Mouse (Mus musculus): ENCODE data around the gene Ntm. TPM values are rescaled to one million over a fixed set of nuclear protein-coding genes. Genes with fewer than 3 reads are reported as not detected.

Ntm gene
- total and polyA plus RNA-seq, 3 experiments = not detected

DNA sequence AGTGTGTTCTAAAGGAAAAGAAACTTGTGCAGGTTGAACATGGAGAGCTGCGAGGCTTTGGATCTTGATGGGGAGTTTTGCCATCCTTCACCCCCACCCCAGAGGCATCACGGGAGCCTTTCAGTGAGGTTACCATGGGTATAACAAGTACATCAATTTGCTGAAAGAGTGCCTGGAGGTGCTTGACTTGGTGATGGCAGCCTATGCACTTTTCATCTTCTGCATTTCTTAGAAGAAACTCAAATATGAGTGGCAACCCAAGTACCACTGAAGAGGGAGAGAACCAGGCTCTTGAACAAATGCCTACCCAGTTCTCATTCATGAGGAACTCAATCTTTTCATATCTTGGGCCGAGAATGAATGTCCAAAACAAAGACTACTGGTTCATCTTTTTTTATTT lies 186.0 kb downstream of the Ntm start:
- TF ChIP-seq RCOR1 (IDR thresholded peaks at IDR 0.05; ENCODE audit: low read depth, low read length) (no peak), SIN3A (IDR thresholded peaks at IDR 0.05; ENCODE audit: low read length) (no peak), TAL1 (IDR thresholded peaks at IDR 0.05; ENCODE audit: low read length) (no peak), POLR2AphosphoS2 (IDR thresholded peaks at IDR 0.05; ENCODE audit: low read length) (no peak), RAD21 (IDR thresholded peaks at IDR 0.05; ENCODE audit: low read depth, low read length) (no peak)
- H3K79me2 ChIP-seq (ENCODE audit: control insufficient read depth, insufficient read depth, low read length, poor library complexity) = no peaks in the 10 kb centered on the region
- H3K9me3 ChIP-seq (replicated peaks; ENCODE audit: insufficient read depth, low read length) = no peaks in the 10 kb centered on the region
- no peak overlapping the region for H3K9ac ChIP-seq (ENCODE audit: control insufficient read depth, low read depth, low read length, poor library complexity, severe bottlenecking)
- no peaks in the 10 kb centered on the region for H3K36me3 ChIP-seq (ENCODE audit: control insufficient read depth in 1 of 2, insufficient read depth in 2 of 2, low read length in 2 of 2)
- no peak overlapping the region for H3K27ac ChIP-seq (ENCODE audit: control insufficient read depth, low read depth, low read length)
- no peak overlapping the region for H3K4me3 ChIP-seq (ENCODE audit: control insufficient read depth in 1 of 2, insufficient read depth in 1 of 2, low read depth in 2 of 2, low read length in 2 of 2)
- H3K4me1 ChIP-seq (ENCODE audit: control insufficient read depth in 1 of 2, insufficient read depth in 2 of 2, low read length in 2 of 2) = no peaks in the 10 kb centered on the region
- no peaks in the 10 kb centered on the region for H3K27me3 ChIP-seq (ENCODE audit: control insufficient read depth in 1 of 2, insufficient read depth in 2 of 2, low read length in 2 of 2)
- no peak for DNase-seq (ENCODE audit: low read depth, low spot score)

DNA sequence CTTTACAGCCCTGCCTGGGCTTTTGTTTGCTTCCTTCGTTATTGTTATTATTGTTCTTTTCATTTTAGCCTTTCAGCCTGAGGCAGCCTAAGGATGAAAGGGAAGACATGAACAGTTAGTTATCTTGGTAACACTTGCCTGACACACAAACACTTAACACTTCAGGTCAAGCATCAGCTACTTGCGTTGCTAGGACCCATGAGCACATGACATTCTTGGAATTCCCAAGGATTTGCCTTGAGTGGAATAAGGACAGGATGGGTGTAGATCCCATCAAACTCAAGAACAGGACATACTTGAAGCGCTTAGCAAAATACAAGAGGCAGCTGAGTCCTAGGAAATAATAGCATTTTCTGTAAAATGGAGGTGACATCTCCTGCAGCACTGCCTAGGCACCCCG lies 186.4 kb downstream of the Ntm start:
- Histone ChIP-seq H3K4me3 (ENCODE audit: control insufficient read depth in 1 of 2, insufficient read depth in 1 of 2, low read depth in 2 of 2, low read length in 2 of 2) (no peak overlapping the region), H3K36me3 (ENCODE audit: control insufficient read depth in 1 of 2, insufficient read depth in 2 of 2, low read length in 2 of 2) (no peaks in the 10 kb centered on the region), H3K27me3 (ENCODE audit: control insufficient read depth in 1 of 2, insufficient read depth in 2 of 2, low read length in 2 of 2) (no peaks in the 10 kb centered on the region), H3K4me1 (ENCODE audit: control insufficient read depth in 1 of 2, insufficient read depth in 2 of 2, low read length in 2 of 2) (no peaks in the 10 kb centered on the region), H3K9me3 (replicated peaks; ENCODE audit: insufficient read depth, low read length) (no peaks in the 10 kb centered on the region), H3K79me2 (ENCODE audit: control insufficient read depth, insufficient read depth, low read length, poor library complexity) (no peaks in the 10 kb centered on the region), H3K27ac (ENCODE audit: control insufficient read depth, low read depth, low read length) (no peak overlapping the region), H3K9ac (ENCODE audit: control insufficient read depth, low read depth, low read length, poor library complexity, severe bottlenecking) (no peak overlapping the region)
- TF ChIP-seq ZMIZ1 (IDR thresholded peaks at IDR 0.05; ENCODE audit: low read depth, low read length) = no peak
- TF ChIP-seq UBTF (IDR thresholded peaks at IDR 0.05; ENCODE audit: borderline replicate concordance, insufficient read depth, low read depth, low read length) = no peak
- no peak for TF ChIP-seq ZNF384 (IDR thresholded peaks at IDR 0.05; ENCODE audit: low read depth, low read length)
- TF ChIP-seq TAL1 (IDR thresholded peaks at IDR 0.05; ENCODE audit: low read length) = no peak
- no peak for TF ChIP-seq ZKSCAN1 (IDR thresholded peaks at IDR 0.05; ENCODE audit: low read depth, low read length)
- no peak for TF ChIP-seq USF2 (IDR thresholded peaks at IDR 0.05; ENCODE audit: borderline replicate concordance in 1 of 2, insufficient read depth in 1 of 2, low read depth in 1 of 2, low read length in 2 of 2)
- TF ChIP-seq POLR2AphosphoS2 (IDR thresholded peaks at IDR 0.05; ENCODE audit: low read length) = no peak
- no peak for TF ChIP-seq NELFE (IDR thresholded peaks at IDR 0.05; ENCODE audit: low read depth, low read length)
- TF ChIP-seq MAZ (IDR thresholded peaks at IDR 0.05; ENCODE audit: low read depth, low read length) = no peak
- no peak for TF ChIP-seq POLR2AphosphoS5 (IDR thresholded peaks at IDR 0.05; ENCODE audit: borderline replicate concordance, low read depth, low read length)
- TF ChIP-seq RAD21 (IDR thresholded peaks at IDR 0.05; ENCODE audit: low read depth, low read length) = no peak
- DNase-seq (ENCODE audit: low read depth, low spot score) = no peak

DNA sequence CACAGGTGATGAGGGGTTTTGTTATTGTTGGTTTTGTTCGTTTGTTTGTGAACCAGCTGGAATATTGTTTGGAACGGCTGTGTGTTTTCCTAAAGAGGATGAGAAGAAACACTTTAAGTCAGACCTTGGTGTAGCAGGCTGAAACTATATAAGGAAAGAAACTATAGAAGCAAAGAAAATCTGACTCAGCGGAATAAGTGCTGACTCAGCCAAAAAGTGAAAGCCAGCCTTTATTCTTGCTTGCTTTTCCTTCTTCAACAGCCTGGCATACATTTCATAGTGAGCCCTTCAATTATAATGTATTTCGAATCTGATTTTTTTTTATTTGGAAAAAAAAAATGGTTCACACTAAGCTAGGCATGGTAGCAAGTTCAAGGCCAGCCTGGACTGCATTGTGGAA lies 186.9 kb downstream of the Ntm start:
- no peaks in the 10 kb centered on the region for H3K9me3 ChIP-seq (replicated peaks; ENCODE audit: insufficient read depth, low read length)
- TF ChIP-seq MAFK (IDR thresholded peaks at IDR 0.05; ENCODE audit: borderline replicate concordance, low read depth, low read length) (peak; percentile 86), KAT2A (conservative IDR thresholded peaks at IDR 0.05; ENCODE audit: low read depth, low read length) (no peak)
- no peaks in the 10 kb centered on the region for H3K36me3 ChIP-seq (ENCODE audit: control insufficient read depth in 1 of 2, insufficient read depth in 2 of 2, low read length in 2 of 2)
- no peak for DNase-seq (ENCODE audit: low read depth, low spot score)
- H3K9ac ChIP-seq (ENCODE audit: control insufficient read depth, low read depth, low read length, poor library complexity, severe bottlenecking) = no peak overlapping the region
- no peaks in the 10 kb centered on the region for H3K27me3 ChIP-seq (ENCODE audit: control insufficient read depth in 1 of 2, insufficient read depth in 2 of 2, low read length in 2 of 2)
- H3K27ac ChIP-seq (ENCODE audit: control insufficient read depth, low read depth, low read length) = no peak overlapping the region
- H3K4me3 ChIP-seq (ENCODE audit: control insufficient read depth in 1 of 2, insufficient read depth in 1 of 2, low read depth in 2 of 2, low read length in 2 of 2) = no peak overlapping the region
- H3K4me1 ChIP-seq (ENCODE audit: control insufficient read depth in 1 of 2, insufficient read depth in 2 of 2, low read length in 2 of 2) = no peaks in the 10 kb centered on the region
- H3K79me2 ChIP-seq (ENCODE audit: control insufficient read depth, insufficient read depth, low read length, poor library complexity) = no peaks in the 10 kb centered on the region

All from MEL (cell line).